Mouse (Mus musculus) liver, embryonic 16.5 days (tissue): Measurements from ENCODE around the gene Mucl3. TPM values are rescaled to one million over a fixed set of nuclear protein-coding genes. Genes with fewer than 3 reads are reported as not detected.

Source experiments
- ATAC-seq: fragments of 200-750 bp; cut with Nextera tagmentation; 2 replicates; pipeline ENCODE4 v1.8.0; 2017; ENCODE audit warnings: low read depth, mild to moderate bottlenecking, moderate number of reproducible peaks, moderate library complexity
- H3K27ac ChIP-seq: fragments of 300-500 bp; sonication (generic); 2 replicates; pipeline ENCODE4 v1.5.1; 2014; ENCODE audit warnings: mild to moderate bottlenecking, low read length
- H3K27me3 ChIP-seq: fragments of 300-500 bp; sonication (generic); 2 replicates; pipeline ENCODE4 v1.6.1; 2014; ENCODE audit warnings: low read depth, low read length, mixed read lengths; ENCODE audit not compliant: control insufficient read depth, insufficient read depth
- H3K36me3 ChIP-seq: fragments of 300-500 bp; sonication (generic); 2 replicates; pipeline ENCODE4 v1.6.1; 2014; ENCODE audit warnings: mild to moderate bottlenecking; ENCODE audit not compliant: control insufficient read depth, insufficient read depth
- H3K4me1 ChIP-seq: fragments of 300-500 bp; sonication (generic); 2 replicates; pipeline ENCODE4 v1.6.1; 2014; ENCODE audit warnings: low read depth, low read length, mixed read lengths; ENCODE audit not compliant: control insufficient read depth
- H3K4me2 ChIP-seq: fragments of 300-500 bp; sonication (generic); 2 replicates; pipeline ENCODE4 v1.6.1; 2014; ENCODE audit warnings: low read depth, low read length, mixed read lengths
- H3K4me3 ChIP-seq: fragments of 300-500 bp; sonication (generic); 2 replicates; pipeline ENCODE4 v1.5.1; 2014; ENCODE audit warnings: low read depth, mild to moderate bottlenecking, low read length
- H3K9ac ChIP-seq: fragments of 300-500 bp; sonication (generic); 2 replicates; pipeline ENCODE4 v1.6.1; 2014; ENCODE audit warnings: low read depth, low read length
- H3K9me3 ChIP-seq: fragments of 300-500 bp; sonication (generic); replicated peaks from 2 replicates; pipeline ENCODE4 v1.6.1; 2016; ENCODE audit warnings: low read length; ENCODE audit not compliant: control insufficient read depth
- WGBS: fragments of 180-500 bp; shearing (Covaris S2); extraction: QIAGEN DNeasy Blood & Tissue Kit; methylation state at CpG from one replicate; pipeline ENCODE4 v1.1.7; 2014; ENCODE audit not compliant: insufficient replicate concordance; 5-methylcytosine and 5-hydroxymethylcytosine counted together
- polyA plus RNA-seq: library from polyadenylated mRNA; unstranded; fragments of >200 nt; fragmentation: Nextera tagmentation; extraction: Ambion mirVana; gene quantifications from 2 replicates; pipeline ENCODE4 v1.2.1, GENCODE M21; 2015

Gene Mucl3
- polyA plus RNA-seq, 1 experiment from 2014 or later = not detected

DNA sequence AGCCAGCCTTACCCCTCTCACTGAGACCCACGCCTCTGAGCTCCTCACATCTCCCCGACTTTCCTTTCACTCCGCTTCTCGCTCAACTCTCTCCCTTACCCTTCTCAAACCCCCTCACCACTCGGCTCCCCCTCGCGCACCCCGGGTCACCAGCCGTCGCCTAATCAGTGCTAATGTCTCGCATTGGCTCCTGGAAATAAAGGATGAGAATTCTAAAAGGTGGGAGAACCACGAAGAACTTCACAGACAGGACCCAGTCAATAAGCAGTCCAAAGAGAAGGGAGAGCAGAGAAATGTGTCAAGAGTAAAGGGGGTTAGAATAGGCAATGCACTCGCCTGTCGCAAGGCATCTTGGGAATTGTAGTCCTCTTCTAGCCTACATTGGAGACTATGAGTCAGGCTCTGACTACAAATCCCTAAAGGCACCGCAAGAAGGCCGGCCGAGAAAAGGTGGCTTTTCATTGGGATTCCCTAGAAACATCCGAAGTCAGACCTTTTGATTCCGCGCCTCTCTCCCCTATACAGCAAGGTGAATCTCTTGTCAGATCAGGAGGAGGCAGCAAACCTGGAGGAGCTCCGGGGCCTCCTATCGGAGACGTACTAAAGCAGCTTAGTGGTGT lies 30.0 kb upstream of the Mucl3 start, which contains the start of gene Gtf2h4:
TSS of gene Gtf2h4 (minus strand) at position 324 of the 620 bp plus-strand sequence.
- H3K4me2 ChIP-seq = peak within 1 kb of the TSS; percentile 67
- ATAC-seq = peak; percentile 97
- H3K4me1 ChIP-seq = peaks cover 6% of the 10 kb centered on the region
- no peaks in the 10 kb centered on the region for H3K27me3 ChIP-seq
- peak within 1 kb of the TSS; percentile 80 for H3K9ac ChIP-seq
- H3K9me3 ChIP-seq = no peaks in the 10 kb centered on the region
- H3K4me3 ChIP-seq = peak within 1 kb of the TSS; percentile 70
- no peaks in the 10 kb centered on the region for H3K36me3 ChIP-seq
- WGBS = 2% methylated on average over 23 of the region's 23 CpGs
- no peak within 1 kb of the TSS for H3K27ac ChIP-seq

DNA sequence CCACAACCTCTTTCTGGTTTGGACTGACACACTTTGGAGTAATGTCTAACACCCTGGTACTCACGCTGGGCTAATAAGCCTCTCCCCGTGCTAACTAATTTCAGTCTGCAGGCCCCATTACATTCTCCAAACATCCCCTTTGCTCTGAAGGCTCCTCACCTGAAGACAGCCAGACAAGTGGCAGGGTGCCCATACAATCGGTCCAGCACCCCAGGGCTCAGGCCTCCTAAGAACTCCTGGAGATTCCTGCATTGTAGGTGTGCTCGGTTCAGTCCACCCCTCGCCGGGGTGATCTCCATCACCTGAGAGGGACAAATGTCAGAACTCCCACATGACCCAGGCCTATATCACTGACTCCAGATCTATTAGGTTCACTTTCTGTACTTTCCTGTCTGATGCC lies 29.0 kb upstream of the Mucl3 start:
- Histone ChIP-seq H3K4me1 (peaks cover 10% of the 10 kb centered on the region), H3K27me3 (no peaks in the 10 kb centered on the region), H3K9me3 (no peaks in the 10 kb centered on the region), H3K9ac (no peak overlapping the region), H3K4me2 (no peak overlapping the region), H3K36me3 (no peaks in the 10 kb centered on the region), H3K4me3 (no peak overlapping the region), H3K27ac (no peak overlapping the region)
- WGBS = 85% methylated on average over 6 of the region's 6 CpGs
- ATAC-seq = no peak

DNA sequence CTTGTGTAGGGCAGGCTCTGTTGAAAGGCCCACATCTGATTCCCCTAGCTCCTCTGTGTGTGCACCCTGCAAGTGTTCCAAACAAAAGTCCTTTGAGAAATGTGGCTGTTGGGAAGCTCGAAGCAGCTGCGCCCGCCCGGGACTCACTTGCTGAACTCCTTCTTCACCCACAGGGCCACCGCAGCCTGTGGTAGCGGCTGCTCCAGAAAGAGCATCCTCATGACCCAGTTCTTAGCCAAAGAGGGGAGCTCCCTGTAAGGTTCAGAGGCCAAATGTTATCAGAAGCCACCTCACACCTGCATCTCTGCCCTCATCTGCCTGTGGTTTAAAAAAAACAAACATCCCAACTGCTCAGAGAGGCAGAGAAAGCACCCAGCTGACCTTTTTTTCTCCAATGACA lies 28.4 kb upstream of the Mucl3 start:
- no peak for ATAC-seq
- H3K27me3 ChIP-seq = no peaks in the 10 kb centered on the region
- no peak overlapping the region for H3K4me3 ChIP-seq
- H3K27ac ChIP-seq = no peak overlapping the region
- peaks cover 13% of the 10 kb centered on the region for H3K4me1 ChIP-seq
- no peaks in the 10 kb centered on the region for H3K9me3 ChIP-seq
- no peaks in the 10 kb centered on the region for H3K36me3 ChIP-seq
- WGBS = 78% methylated on average over 6 of the region's 6 CpGs
- H3K9ac ChIP-seq = no peak overlapping the region
- H3K4me2 ChIP-seq = no peak overlapping the region

DNA sequence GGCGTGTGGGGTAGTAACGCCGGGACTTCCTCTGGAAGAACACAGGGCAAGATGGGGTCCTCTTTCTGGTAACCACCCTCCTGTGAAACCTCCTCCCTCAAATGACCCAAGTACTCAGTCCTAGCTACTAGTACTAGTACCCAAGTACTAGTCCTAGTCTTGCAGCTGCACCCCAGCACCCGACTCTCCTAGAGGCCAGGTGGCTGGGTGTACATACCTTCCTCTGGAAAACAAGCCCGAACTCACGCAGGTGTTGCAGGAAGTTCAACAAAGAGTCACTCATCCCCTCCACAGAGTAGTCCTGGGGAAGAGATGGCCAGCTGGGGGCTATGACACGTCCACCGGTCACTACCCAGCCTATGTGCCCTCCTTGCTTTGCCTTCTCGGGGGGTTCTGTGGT lies 26.2 kb upstream of the Mucl3 start:
- Histone ChIP-seq H3K9me3 (no peaks in the 10 kb centered on the region), H3K27me3 (no peaks in the 10 kb centered on the region), H3K4me1 (peaks cover 16% of the 10 kb centered on the region), H3K4me3 (no peak overlapping the region), H3K36me3 (no peaks in the 10 kb centered on the region), H3K9ac (no peak overlapping the region), H3K27ac (no peak overlapping the region), H3K4me2 (no peak overlapping the region)
- WGBS = 79% methylated on average over 9 of the region's 9 CpGs
- ATAC-seq = no peak

DNA sequence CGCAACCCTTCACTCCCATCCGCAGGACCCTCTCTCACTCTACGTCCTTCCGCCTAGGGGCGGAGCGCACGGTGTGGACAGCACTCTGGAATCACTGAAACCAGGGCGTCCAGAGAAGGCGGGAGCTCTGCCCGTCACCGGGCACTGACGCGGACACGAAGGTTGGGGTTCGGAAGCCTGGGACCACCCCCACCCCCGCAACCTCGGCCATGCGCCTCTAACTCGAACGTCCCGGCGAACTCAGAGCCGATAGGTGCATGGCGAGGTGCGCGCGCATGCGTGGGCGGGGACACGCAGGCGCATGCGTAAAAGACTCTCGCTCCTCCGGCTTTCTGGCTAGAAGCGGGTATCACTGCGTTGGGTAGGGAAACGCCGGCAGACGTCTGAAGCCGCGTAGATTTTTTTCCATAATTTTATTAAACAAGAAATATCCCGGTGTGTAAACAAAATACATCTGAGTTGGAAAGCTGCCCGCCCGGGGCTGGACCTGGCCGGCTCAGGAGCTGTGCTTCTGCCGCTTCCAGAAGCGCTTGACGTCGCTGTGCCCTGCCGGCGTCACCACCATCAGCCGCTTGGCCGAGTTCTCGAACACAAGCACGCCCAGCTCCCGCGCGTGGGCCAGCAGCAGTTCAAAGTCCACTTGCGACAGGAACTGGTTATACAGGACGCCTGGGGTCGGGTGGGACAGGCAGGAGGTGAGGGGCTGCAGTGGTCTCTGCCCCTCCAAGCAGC lies 24.0 kb upstream of the Mucl3 start, which contains the start of gene Vars2:
TSS of gene Vars2 (minus strand) at position 259 of the 732 bp plus-strand sequence.
- Histone ChIP-seq H3K4me1 (peaks cover 12% of the 10 kb centered on the region), H3K4me3 (peak within 1 kb of the TSS; percentile 85), H3K9me3 (no peaks in the 10 kb centered on the region), H3K27ac (peak within 1 kb of the TSS; percentile 52), H3K36me3 (no peaks in the 10 kb centered on the region; the same call in 1 of the 2 replicates), H3K9ac (peak within 1 kb of the TSS; percentile 77), H3K27me3 (no peaks in the 10 kb centered on the region), H3K4me2 (peak within 1 kb of the TSS; percentile 98)
- ATAC-seq = peak; percentile 85
- WGBS = under 1% methylated on average over 61 of the region's 61 CpGs

DNA sequence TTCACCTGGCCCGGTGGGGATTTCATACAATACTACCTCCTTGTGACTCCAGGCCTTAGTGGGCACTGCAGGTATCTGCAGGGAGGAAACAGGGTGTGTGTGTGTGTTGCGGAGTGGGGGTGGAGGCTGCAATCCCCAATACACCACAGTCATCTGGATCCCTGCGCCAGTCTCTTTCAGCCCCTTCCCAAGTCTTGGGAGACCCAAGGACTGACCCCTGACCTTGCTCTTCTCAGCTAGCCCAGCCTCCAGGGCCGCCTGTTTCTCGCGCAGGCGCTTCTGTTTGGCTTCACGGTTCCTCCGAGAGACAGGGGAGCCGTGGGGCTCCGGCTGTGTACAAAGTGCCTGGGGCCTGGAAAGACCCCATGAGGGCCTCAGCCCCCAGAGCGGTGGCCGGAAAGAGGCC lies 23.4 kb upstream of the Mucl3 start:
- H3K4me1 ChIP-seq = peaks cover 11% of the 10 kb centered on the region
- ATAC-seq = peak; percentile 9; the same call in 1 of the 2 replicates
- peak overlapping the region; percentile 85 for H3K4me3 ChIP-seq
- H3K9ac ChIP-seq = peak overlapping the region; percentile 77
- no peaks in the 10 kb centered on the region for H3K27me3 ChIP-seq
- peak overlapping the region; percentile 52 for H3K27ac ChIP-seq
- H3K4me2 ChIP-seq = peak overlapping the region; percentile 98
- H3K36me3 ChIP-seq = no peaks in the 10 kb centered on the region; the same call in 1 of the 2 replicates
- 5% methylated on average over 13 of the region's 13 CpGs for WGBS
- H3K9me3 ChIP-seq = no peaks in the 10 kb centered on the region

DNA sequence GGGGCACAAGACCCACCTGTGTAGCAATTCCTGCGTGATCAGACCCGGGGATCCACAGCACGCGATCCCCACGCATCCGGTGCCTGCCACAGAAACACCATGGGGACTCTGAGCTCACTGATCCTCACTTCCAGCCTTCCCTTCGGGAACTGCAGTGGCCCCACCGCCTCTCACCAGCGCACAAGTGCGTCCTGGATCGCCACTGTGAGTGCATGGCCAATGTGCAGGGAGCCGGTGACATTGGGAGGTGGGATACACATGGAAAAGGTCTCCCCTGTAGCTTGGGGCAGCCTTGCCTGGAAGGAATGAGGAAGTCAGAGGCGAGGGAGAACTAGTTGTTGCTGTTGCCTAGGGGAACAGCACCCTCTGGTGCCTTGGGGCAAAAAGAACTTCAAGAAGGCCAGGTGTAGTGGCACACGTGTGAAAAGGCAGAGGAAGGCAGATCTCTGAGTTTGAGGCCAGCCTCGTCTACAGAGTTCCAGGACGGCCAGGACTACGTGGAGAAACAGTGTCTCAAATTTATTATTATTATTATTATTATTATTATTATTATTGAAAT lies 22.5 kb upstream of the Mucl3 start:
- no peak for ATAC-seq
- no peaks in the 10 kb centered on the region for H3K27me3 ChIP-seq
- no peaks in the 10 kb centered on the region for H3K9me3 ChIP-seq
- H3K36me3 ChIP-seq = no peaks in the 10 kb centered on the region; the same call in 1 of the 2 replicates
- peaks cover 11% of the 10 kb centered on the region for H3K4me1 ChIP-seq
- no peak overlapping the region for H3K4me2 ChIP-seq
- no peak overlapping the region for H3K27ac ChIP-seq
- WGBS = 71% methylated on average over 17 of the region's 17 CpGs
- no peak overlapping the region for H3K4me3 ChIP-seq
- no peak overlapping the region for H3K9ac ChIP-seq

DNA sequence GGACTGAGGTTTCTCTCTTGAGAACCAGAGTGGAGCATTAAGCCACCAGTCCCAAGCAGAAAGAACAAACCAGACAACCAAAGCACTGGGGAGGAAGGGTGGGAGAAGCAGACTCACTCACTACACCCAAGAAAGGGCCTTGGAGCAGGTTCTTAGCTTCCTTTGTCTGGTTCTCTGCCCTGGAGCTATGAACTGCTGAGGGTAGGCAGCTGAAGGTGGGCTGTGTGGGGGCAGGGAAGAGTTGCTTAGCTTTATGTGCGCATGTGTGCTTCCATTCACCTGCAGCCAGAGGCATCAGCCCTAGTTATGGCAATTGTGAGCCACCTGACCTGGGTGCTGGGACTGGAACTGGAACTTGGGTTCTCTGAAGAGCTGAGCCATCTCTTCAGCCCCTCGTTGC lies 9.6 kb upstream of the Mucl3 start:
- H3K27me3 ChIP-seq = no peaks in the 10 kb centered on the region
- no peak overlapping the region for H3K9ac ChIP-seq
- ATAC-seq = no peak
- H3K36me3 ChIP-seq = peaks cover 8% of the 10 kb centered on the region; the same call in 1 of the 2 replicates
- 61% methylated on average over 2 of the region's 2 CpGs for WGBS
- H3K4me2 ChIP-seq = no peak overlapping the region
- no peak overlapping the region for H3K4me3 ChIP-seq
- H3K9me3 ChIP-seq = no peaks in the 10 kb centered on the region
- no peak overlapping the region for H3K27ac ChIP-seq
- no peaks in the 10 kb centered on the region for H3K4me1 ChIP-seq

DNA sequence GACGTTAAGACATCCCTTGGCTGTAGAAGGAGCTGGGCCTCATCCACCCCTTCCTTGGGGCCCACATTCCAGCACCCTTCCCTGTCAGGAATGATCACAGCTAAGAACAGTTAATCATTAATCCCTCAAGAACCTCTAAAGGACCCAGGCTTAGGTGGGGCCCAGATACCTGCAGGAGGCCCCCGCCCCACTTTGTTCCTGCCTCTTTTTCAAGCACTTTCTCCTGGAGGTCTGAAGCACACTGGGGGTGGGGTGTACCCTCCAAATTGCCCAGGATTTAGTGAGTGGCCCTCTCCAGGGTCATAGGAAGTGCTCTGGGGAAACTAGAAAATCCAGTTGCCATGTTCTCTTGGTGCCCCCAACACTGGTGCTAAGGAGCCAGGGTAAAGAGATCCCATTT lies 5.9 kb upstream of the Mucl3 start:
- no peaks in the 10 kb centered on the region for H3K9me3 ChIP-seq
- H3K36me3 ChIP-seq = no peaks in the 10 kb centered on the region
- H3K4me3 ChIP-seq = no peak overlapping the region
- ATAC-seq = no peak
- no peak overlapping the region for H3K27ac ChIP-seq
- no peak overlapping the region for H3K9ac ChIP-seq
- WGBS = 67% methylated on average over 2 of the region's 2 CpGs
- no peak overlapping the region for H3K4me2 ChIP-seq
- no peaks in the 10 kb centered on the region for H3K4me1 ChIP-seq
- no peaks in the 10 kb centered on the region for H3K27me3 ChIP-seq
